Mouse (Mus musculus) adrenal gland, adult 18-20 months (tissue): ENCODE measurements around the gene Espn. TPM values are rescaled to one million over a fixed set of nuclear protein-coding genes. Genes with fewer than 3 reads are reported as not detected.

Experiments
- DNase-seq, 2 experiments: peaks; one replicate each; pipeline ENCODE4 v3.0.0; 2021 to 2022; ENCODE audit warnings: low spot score in 2 of 2
- total RNA-seq, 2 experiments: library from RNA; stranded (reverse); gene quantifications; 1 replicate in 1 of 2; 2 replicates in 1 of 2; pipeline ENCODE4 v1.2.3; 2021

The Espn gene
- total RNA-seq, 2 experiments from 2014 or later = 1.9 to 3.3 TPM

DNA sequence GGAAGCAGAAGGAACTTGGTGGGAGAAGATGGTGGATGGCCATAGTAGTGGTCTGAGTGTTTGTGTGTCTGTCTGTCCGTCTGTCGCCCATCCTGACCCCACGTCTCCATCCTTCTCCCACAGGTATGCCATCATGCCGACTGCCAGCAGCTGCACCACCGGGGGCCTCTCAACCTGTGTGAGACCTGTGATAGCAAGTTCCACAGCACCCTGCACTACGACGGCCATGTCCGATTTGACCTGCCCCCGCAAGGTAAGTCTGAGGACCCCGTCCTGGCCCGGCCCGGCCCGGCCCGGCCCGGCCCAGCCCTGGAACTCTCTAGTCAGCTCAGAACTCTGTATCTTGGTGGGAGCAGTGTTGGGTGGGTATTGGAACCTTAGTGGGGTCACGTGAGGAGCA lies 50.2 kb downstream of the Espn start:
- no peak for DNase-seq

DNA sequence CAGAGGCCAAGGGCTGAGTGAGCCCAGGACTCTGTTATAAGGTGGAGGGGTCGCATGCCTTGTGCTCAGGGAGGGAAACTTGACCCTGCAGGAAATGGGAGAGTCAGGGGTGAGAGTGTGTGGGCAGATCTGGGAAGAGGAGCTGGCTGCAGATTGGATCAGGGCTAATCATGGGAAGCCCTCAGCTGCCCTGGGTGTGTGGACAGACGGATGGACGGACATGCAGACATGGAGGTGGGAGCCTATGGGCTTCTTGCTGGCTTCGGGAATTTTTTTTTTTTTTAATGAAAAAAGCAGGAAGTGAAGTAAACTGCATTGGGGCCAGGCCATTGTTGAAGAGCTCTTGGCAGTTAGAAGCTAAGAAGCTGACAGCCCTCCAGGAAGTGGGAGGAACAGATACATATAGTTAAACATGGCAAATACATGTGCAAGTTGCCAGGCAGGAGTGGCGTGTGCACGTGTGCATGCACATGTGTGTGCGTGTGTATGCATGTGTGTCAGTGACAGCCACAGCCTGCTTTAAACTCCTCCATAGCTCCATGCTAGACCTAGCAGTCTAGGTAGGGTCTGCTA lies 51.0 kb downstream of the Espn start:
- DNase-seq = no peak

DNA sequence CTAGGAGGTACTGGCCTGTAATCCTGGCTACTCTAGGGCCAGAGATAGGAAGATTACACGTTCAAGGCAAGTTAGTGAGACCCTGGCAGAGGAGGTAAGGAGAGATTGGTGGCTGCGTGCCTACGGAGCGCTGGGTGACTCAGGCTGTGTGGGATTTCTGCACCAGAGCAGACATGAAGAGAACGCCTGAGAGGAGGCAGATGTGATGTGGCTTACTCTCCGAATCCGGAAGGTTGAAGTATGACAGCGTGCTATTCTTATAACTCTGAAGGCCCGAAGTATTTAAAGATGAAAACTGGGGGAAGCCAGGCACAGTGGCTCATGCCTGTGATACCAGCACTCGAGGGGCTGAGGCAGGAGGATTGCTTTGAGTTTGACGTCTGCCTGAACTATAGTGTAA lies 51.6 kb downstream of the Espn start:
- DNase-seq = no peak

DNA sequence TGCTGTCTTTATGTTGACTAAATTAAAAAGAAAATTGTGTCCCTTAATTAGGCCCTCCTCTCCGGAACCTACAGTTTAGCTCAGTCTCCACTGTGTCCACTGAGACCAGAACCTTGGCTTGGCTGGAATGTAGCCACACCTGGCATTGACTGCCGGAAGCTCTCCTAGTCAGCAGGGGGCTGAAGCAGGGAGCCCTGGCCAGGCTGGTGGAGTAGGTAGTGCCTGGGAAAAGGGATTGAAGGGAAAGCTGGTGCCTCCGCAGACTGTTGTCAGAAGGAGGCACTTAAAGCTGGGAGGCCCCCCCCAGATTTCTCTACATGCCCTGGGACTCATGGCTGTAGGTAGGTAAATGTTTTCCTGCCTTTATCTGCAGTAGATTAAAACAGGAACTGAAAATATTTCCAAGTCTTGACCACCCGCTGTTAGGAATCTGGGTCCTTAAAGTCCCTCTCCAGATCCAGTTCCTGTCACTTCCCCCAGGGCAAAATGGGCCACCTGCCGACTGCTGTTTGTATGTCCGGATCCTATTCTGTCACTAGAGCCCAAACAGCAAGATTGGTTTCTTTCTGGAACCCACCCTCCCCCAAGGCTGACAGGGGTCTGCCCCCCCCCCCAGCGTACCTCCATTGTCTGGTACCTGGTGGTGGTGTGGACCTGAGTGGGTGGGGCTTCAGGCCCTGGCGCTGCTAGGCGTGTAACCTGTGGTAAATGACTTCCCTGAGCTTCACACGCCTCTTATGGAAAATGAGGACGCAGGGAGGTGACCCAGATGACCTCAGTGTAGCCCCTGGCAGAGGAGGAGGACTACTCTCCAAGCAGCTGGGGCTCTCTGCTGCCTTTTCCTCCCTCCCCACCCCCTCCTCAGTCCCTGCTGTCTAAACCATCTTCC lies 54.0 kb downstream of the Espn start:
- no peak for DNase-seq

- DNase-seq = no peak
These were observed 55.2 kb downstream of the Espn start for GRCm38 (mm10) chr4:152096927-152097326.

- DNase-seq = peak; percentile 75 to 88
These were observed 55.9 kb downstream of the Espn start for GRCm38 (mm10) chr4:152095937-152096910.

- DNase-seq = no peak
These were observed 57.9 kb downstream of the Espn start for GRCm38 (mm10) chr4:152094233-152094632.

GRCm38 (mm10) chr4:152092751-152093293 lies 59.3 kb downstream of the Espn start:
- DNase-seq = no peak

DNA sequence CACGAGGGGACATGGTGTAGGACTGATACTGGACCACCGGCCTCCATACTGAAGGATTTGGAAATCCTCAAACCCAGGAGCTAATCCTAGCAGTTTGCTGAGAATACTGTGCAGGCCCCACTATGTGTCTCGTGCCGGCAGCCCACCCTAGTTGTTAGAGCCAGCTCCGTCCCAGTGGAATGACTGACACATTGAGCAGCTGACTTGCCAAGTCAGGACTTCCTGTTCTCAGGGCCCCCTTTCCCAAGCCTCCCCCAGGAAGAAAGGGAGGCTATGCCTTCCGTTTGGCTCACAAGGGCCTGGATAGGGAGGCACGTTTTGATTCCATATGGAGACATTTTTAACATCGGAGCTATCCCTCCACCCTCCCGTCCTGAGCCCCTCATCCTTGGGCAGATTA lies 62.0 kb downstream of the Espn start:
- DNase-seq = no peak

- no peak for DNase-seq
These were observed 63.5 kb downstream of the Espn start for GRCm38 (mm10) chr4:152088556-152089120.

DNA sequence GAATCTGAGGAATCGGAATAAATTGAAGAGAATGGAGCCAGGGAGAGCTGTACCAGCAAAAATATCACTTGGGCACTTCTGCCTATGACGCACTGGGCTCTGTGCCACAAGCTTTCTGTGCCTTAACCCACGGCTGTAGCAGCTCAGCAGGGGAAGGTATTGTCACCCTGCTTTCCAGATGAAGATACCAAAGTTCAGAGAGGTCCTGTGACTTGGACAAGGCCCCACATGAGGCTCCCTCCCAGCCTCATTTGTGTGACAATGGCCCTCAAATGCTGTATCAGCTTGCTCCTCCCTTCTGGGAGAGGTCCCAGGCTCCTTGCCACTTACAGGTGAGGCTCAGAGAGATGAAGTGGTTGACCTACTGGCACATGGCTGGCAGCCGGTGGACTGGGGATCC lies 64.0 kb downstream of the Espn start:
- no peak for DNase-seq

DNA sequence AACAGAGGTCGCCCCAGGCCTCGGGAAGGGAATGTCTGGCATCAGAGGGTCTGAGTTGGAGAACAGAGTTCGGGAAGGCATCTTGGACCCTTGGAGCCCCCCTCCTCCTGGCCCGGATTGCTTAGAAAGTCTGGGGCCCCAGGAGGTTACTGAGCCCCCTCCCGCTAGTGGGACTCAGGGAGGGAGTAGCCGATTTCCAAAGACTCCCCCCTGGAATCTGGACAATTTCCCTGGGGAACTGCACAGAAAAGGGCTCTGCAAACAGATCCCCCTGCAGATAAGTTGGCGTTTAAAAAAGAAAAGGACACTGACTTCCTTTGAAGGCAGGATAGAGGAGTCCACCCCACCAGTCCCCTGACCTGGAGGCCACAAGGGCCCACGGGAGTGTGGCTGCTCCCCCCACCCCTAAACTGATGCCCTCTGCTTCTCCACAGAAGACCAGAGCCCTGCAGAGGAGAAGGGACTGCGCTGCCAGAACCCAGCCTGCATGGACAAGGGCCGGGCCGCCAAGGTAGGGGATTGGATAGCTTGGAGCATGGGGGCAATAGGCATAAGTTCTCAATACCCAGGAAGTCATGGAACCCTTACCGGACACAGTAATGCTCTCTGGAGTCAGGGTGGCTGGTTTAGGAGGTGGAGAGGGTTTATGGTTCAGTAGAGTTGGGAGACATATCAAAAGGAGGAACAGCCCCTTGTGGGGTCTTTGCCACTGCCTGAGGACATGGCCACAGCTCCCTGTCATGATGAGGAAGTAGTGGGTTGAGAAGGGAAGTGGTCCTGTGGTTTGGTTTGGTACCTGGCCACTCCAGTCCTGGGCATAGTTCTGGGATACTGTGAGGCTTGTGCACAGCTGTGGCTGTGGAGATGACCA lies 64.7 kb downstream of the Espn start:
- no peak for DNase-seq

GRCm38 (mm10) chr4:152086505-152087210 lies 65.5 kb downstream of the Espn start:
- peak; percentile 70 to 73 for DNase-seq

GRCm38 (mm10) chr4:152084616-152085015 lies 67.6 kb downstream of the Espn start:
- DNase-seq = no peak

GRCm38 (mm10) chr4:152083611-152084220 lies 68.5 kb downstream of the Espn start:
- no peak for DNase-seq

DNA sequence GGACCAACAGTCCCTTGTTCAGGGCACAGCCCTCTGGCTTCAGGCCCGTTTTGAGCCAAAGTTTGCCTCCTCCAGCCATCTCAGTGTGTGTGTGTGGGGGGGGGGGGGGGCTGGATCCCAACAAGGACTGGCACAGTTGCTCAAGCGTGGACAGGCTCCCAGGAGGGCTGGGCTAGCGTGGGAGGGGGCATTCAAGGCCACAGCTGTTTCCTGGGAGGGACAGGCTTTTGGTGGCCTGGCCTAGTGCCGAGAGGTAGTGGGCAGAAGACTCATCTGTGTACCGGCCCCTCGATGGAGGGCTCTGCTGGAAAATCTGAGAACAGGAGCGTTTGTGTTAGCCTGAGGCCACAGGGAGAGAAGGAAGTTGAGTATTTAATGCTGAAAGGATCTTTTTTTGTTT lies 72.2 kb downstream of the Espn start:
- no peak for DNase-seq

GRCm38 (mm10) chr4:152079261-152079660 lies 72.9 kb downstream of the Espn start:
- no peak for DNase-seq

DNA sequence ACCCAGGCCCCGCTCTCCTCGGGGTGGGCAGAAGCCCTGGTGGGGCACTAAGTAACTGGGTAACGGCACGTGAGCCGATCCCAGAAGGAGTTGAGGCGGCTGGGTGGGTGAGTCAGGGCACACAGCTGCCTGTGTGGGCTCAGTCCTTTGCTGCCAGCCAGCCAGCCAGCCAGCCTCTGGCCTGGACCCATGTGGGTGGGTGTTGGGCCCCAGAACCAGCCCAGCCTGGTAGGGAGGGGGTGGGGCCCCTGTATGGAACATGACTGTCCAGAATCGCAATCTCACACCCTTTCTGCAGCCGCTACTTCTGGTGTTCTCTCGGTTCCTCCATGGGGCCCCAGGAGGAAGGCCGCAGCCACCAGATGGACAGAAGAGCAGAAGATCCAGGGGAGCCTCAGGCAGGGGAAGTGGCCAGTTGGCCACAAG lies 74.1 kb downstream of the Espn start:
- DNase-seq = no peak

GRCm38 (mm10) chr4:152077191-152077590 lies 75.0 kb downstream of the Espn start:
- no peak for DNase-seq
